Mouse (Mus musculus) forebrain, embryonic 16.5 days (tissue): Measurements from ENCODE around the gene Apba2. TPM values are rescaled to one million over a fixed set of nuclear protein-coding genes. Genes with fewer than 3 reads are reported as not detected.
A peak's percentile ranks its signal among the peaks of the same experiment; 100 is the strongest.

ENCODE experiments used
- ATAC-seq: fragments of 200-750 bp; cut with Nextera tagmentation; 2 replicates; pipeline ENCODE4 v1.8.0; 2017; ENCODE audit warnings: mild to moderate bottlenecking, moderate library complexity
- H3K27ac ChIP-seq: fragments of 300-500 bp; sonication (generic); 2 replicates; pipeline ENCODE4 v1.5.1; 2014; ENCODE audit warnings: low read length, control low read depth
- H3K27me3 ChIP-seq: fragments of 300-500 bp; sonication (generic); replicated peaks from 2 replicates; pipeline ENCODE4 v1.6.1; 2014; ENCODE audit warnings: low read length; ENCODE audit not compliant: control insufficient read depth, insufficient read depth
- H3K36me3 ChIP-seq: fragments of 300-500 bp; sonication (generic); 2 replicates; pipeline ENCODE4 v1.6.1; 2014; ENCODE audit not compliant: control insufficient read depth, insufficient read depth
- H3K4me1 ChIP-seq: fragments of 300-500 bp; sonication (generic); replicated peaks from 2 replicates; pipeline ENCODE4 v1.6.1; 2014; ENCODE audit warnings: low read length; ENCODE audit not compliant: control insufficient read depth, insufficient read depth
- H3K4me2 ChIP-seq: fragments of 300-500 bp; sonication (generic); 2 replicates; pipeline ENCODE4 v1.6.1; 2014; ENCODE audit warnings: mild to moderate bottlenecking, low read length, control low read depth
- H3K4me3 ChIP-seq: fragments of 300-500 bp; sonication (generic); replicated peaks from 2 replicates; pipeline ENCODE4 v1.5.1; 2014; ENCODE audit warnings: mild to moderate bottlenecking, low read length, control low read depth
- H3K9ac ChIP-seq: fragments of 300-500 bp; sonication (generic); replicated peaks from 2 replicates; pipeline ENCODE4 v1.6.1; 2014; ENCODE audit warnings: low read depth, low read length, control low read depth
- H3K9me3 ChIP-seq: fragments of 300-500 bp; sonication (generic); 2 replicates; pipeline ENCODE4 v1.6.1; 2016; ENCODE audit warnings: low read length; ENCODE audit not compliant: control insufficient read depth
- WGBS: fragments of 180-500 bp; shearing (Covaris S2); extraction: QIAGEN DNeasy Blood & Tissue Kit; methylation state at CpG from one replicate; pipeline ENCODE4 v1.1.7; 2014; 5-methylcytosine and 5-hydroxymethylcytosine counted together
- polyA plus RNA-seq: library from polyadenylated mRNA; unstranded; fragments of >200 nt; fragmentation: Nextera tagmentation; extraction: Ambion mirVana; gene quantifications from 2 replicates; pipeline ENCODE4 v1.2.1, GENCODE M21; 2015

Apba2 gene
- polyA plus RNA-seq, result 161 and 176 TPM in 2 replicates

DNA sequence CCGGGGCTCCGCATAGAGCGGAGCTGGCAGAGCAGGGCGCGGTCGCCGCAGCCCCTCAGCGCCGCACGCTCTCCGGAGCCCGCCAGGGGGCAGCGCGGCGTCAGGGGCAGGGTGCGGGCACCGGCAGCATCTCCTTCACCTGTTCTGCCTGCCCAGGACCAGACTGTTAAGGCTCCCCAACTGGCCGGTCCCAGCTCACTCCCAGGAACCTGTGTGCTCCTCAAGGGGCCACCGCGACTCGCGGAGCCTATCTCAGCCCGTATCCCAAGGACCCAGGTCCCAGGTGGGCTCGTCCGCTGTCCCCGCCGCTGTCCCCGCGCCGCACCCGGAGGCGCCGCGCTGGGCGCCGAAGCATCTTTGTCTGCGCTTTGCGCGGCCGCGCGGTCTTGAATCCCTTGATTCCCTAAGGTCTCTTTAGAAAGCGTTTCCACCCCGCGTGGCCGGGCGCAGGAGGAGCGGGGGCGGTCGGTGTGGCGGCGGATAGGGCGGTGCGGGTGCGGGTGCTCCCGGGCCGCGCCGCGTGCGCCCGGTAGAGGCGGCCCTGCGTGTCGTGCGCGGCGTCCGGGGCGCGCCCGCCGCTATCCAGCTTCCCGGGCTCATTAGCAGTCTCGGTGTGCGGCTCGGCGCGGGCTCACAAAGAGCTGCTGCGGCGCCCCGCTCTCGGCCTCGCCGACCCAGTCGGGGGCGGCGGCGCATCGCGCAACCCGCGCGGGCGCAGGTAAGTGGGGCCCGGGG is at the start of gene Apba2:
Gene Apba2, plus strand, starts transcription at position 171 of the 735 bp plus-strand sequence.
- no peaks in the 10 kb centered on the region for H3K9me3 ChIP-seq
- peak within 1 kb of the TSS; percentile 78 for H3K4me2 ChIP-seq
- no peaks in the 10 kb centered on the region for H3K36me3 ChIP-seq
- H3K4me3 ChIP-seq, result peak within 1 kb of the TSS; percentile 81
- no peaks in the 10 kb centered on the region for H3K27me3 ChIP-seq
- peak within 1 kb of the TSS; percentile 99 for H3K9ac ChIP-seq
- H3K4me1 ChIP-seq, result peaks cover 41% of the 10 kb centered on the region
- WGBS, result under 1% methylated on average over 89 of the region's 96 CpGs
- H3K27ac ChIP-seq, result peak within 1 kb of the TSS; percentile 94
- peak; percentile 91 for ATAC-seq

DNA sequence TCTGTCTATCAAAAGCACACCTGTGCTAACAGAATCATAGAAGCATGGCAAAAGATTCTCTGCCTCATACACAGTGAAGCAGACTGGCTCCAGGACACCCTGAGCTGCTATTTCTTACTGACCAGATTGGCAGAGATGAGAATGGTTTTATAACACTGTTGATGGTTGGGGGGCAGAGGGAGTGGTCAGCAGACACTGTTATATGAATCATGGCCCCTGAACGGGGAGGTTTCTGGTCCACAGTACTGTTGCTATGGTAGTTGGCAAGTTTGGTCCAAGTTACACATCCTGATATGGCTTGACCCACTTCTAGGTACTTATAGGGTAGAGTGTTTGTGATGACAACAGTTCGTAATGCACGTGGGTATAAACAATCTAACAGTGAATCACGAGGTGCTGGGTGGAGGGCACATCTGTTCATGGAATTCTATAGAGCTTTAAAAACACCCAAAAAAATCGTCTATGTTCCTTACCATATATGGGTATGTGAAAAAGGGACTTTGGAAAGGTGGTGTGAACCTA is 49.6 kb upstream of the Apba2 start:
- H3K4me1 ChIP-seq, result peaks cover 22% of the 10 kb centered on the region
- H3K4me3 ChIP-seq, result no peak overlapping the region
- ATAC-seq, result peak; percentile 18; the same call in 1 of the 2 replicates
- H3K4me2 ChIP-seq, result no peak overlapping the region
- peak overlapping the region; percentile 73 for H3K27ac ChIP-seq
- no peaks in the 10 kb centered on the region for H3K27me3 ChIP-seq
- no peaks in the 10 kb centered on the region for H3K9me3 ChIP-seq
- H3K9ac ChIP-seq, result no peak overlapping the region
- H3K36me3 ChIP-seq, result no peaks in the 10 kb centered on the region
- WGBS, result 80% methylated on average over 5 of the region's 5 CpGs

DNA sequence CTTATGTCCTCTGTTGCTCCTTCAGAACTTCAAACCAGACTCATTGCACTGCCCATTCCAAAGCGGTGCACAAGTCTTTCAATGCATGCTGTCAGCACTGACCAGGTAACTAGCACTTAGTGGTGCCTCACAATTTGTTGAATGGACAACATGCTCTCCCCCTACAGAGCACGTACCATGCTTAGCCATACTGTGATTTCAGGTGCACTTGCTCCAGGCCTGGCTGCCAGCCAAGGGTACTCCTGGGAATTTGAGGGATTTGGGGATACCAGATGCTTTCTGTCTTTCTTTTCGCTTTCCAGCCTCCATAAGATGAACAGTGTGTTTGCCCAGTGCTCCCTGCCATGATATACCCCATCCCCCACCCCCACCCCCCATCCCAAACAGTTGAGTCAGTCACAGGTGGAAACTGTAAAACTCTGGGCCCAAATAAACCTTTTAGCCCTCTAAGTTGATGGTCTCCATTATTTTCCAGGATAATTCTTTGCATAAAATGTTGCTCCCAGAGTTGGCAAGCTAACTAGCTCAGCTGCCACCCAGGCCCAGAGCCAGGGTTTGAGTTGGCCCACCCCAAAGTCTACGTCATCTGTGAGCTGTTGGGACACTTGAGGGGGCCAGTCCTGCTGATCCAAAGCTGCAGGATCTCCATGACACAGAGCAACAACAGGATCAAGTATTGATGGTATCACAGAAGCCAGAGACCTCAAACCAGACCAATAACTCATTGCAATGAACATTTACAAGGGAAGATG is 48.9 kb upstream of the Apba2 start:
- ATAC-seq, result no peak; the same call in 1 of the 2 replicates

GRCm38 (mm10) chr7:64456176-64456575 is 45.3 kb upstream of the Apba2 start:
- Histone ChIP-seq H3K9ac (no peak overlapping the region), H3K4me2 (no peak overlapping the region), H3K27me3 (no peaks in the 10 kb centered on the region), H3K4me3 (no peak overlapping the region), H3K36me3 (no peaks in the 10 kb centered on the region), H3K27ac (no peak overlapping the region), H3K9me3 (no peaks in the 10 kb centered on the region), H3K4me1 (peaks cover 14% of the 10 kb centered on the region)
- 71% methylated on average over 4 of the region's 4 CpGs for WGBS
- no peak for ATAC-seq

More for the DNA sequence above, 48.9 kb upstream of the Apba2 start:
- Histone ChIP-seq H3K27me3 (no peaks in the 10 kb centered on the region), H3K27ac (peak overlapping the region; percentile 73), H3K4me1 (peaks cover 22% of the 10 kb centered on the region), H3K9me3 (no peaks in the 10 kb centered on the region), H3K4me3 (no peak overlapping the region), H3K4me2 (no peak overlapping the region), H3K9ac (no peak overlapping the region), H3K36me3 (no peaks in the 10 kb centered on the region)
- 55% methylated on average over 4 of the region's 4 CpGs for WGBS

DNA sequence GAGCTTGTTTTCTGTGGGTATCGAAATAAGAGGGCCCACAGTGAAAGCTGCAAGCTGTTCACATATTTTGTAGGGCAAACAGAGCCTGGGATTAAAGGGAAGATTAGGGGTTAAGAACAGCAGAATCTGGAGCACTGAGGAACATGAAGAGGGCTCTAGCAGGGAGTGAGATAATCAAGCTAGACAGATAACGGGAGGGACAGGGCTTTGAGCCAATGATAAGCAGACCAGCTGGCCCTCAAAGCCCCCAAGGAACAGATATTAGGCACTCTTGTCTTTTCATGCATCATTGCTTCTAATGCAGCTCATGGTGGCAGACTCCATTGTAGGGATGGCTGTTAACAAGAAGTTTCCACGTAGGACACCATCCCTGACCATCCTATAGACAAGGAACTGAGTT is 44.8 kb upstream of the Apba2 start:
- Histone ChIP-seq H3K4me3 (no peak overlapping the region), H3K27me3 (no peaks in the 10 kb centered on the region), H3K36me3 (no peaks in the 10 kb centered on the region), H3K9me3 (no peaks in the 10 kb centered on the region), H3K9ac (no peak overlapping the region), H3K27ac (no peak overlapping the region), H3K4me2 (no peak overlapping the region), H3K4me1 (peaks cover 10% of the 10 kb centered on the region)
- WGBS, result 58% methylated on average over 3 of the region's 3 CpGs
- ATAC-seq, result no peak

- Histone ChIP-seq H3K4me1 (no peaks in the 10 kb centered on the region; the same call in 1 of the 2 replicates), H3K4me3 (no peak overlapping the region), H3K36me3 (no peaks in the 10 kb centered on the region), H3K9ac (no peak overlapping the region), H3K4me2 (no peak overlapping the region), H3K9me3 (no peaks in the 10 kb centered on the region), H3K27ac (no peak overlapping the region), H3K27me3 (no peaks in the 10 kb centered on the region)
- 93% methylated on average over 2 of the region's 2 CpGs for WGBS
- ATAC-seq, result no peak
Observed at GRCm38 (mm10) chr7:64457811-64458210, 43.7 kb upstream of the Apba2 start.

DNA sequence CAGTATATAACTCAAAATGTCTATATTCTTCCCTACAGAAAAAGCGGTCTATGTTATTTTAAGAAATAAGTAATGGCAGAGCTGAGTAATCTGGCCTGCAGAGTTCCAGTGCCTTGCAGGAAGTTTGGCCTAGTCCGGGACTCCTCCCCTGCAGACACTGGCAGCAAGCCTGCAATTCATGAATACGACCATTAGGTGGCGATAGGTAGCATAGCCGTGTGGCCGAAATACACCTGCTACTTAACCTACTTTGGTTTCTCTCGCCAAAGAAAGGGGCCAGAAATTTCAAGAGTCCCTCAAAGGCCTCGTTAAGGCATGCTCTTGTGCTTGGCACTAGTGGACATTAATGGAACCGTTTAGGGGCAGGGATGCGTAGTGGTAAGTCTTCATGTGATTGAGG is 4.1 kb upstream of the Apba2 start:
- ATAC-seq, result no peak
- no peaks in the 10 kb centered on the region for H3K36me3 ChIP-seq
- H3K4me3 ChIP-seq, result no peak overlapping the region
- no peaks in the 10 kb centered on the region for H3K27me3 ChIP-seq
- peaks cover 3% of the 10 kb centered on the region; the same call in 1 of the 2 replicates for H3K4me1 ChIP-seq
- 38% methylated on average over 10 of the region's 10 CpGs for WGBS
- H3K27ac ChIP-seq, result no peak overlapping the region
- H3K4me2 ChIP-seq, result no peak overlapping the region
- no peak overlapping the region for H3K9ac ChIP-seq
- no peaks in the 10 kb centered on the region for H3K9me3 ChIP-seq

DNA sequence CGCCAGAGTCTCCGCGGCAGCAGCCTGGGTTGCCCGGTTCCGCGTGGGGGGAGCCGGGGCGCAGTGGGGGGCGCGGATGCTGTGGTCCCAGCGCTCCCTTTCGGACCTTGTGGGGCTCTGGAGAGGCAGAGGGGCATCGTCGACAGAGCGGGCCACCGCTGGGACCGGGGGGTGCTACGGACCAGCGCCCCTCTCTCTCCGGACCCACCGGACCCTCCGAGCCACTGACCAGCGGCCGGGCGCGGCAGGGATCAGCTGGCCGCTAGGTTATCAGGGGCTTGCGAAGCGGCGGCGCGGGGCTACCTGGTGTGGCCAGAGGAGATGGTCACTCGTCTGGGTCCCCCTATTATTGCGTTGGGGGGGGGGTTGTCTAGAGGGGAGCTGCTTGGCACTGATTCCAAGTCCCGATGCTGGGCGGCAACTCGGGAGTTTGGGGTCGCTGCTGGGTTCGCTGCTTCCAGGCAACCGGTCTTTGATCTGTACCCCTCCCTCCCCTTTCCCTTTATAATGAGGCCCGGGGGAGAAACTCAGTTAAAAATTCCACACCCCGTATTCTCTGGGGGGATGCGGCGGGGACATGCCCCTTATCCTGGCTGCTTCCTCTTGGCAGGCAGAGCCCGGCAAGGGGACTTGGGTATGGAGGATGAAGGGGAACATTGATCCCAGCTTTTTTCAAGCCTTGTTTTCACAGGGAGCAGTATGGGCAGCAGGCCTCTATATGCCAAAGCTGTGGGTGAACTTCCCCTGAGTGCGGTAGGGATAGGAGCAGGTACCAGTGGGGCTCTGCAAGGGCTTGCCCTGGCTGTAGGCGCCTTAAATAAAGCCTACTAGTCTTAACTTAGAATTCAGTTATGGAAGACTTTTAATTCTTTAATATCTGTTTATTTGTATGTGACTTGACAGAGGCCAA is 1.0 kb downstream of the Apba2 start:
- Histone ChIP-seq H3K9ac (peak overlapping the region; percentile 99), H3K4me1 (peaks cover 46% of the 10 kb centered on the region), H3K27me3 (no peaks in the 10 kb centered on the region), H3K9me3 (no peaks in the 10 kb centered on the region), H3K4me3 (peak overlapping the region; percentile 81), H3K27ac (peak overlapping the region; percentile 94), H3K36me3 (no peaks in the 10 kb centered on the region), H3K4me2 (peak overlapping the region; percentile 78)
- no peak; the same call in 1 of the 2 replicates for ATAC-seq
- WGBS, result 2% methylated on average over 47 of the region's 47 CpGs
